Mouse (Mus musculus) ovary, postnatal 36 days (tissue): ENCODE data around the gene Mfsd4b4.
A peak's percentile ranks its signal among the peaks of the same experiment; 100 is the strongest.
"Not testable (repeated sequence)": the region's sequence is repeated elsewhere in the genome, so short reads cannot be mapped to it uniquely, and the experiment has no call there.

Experiments
- DNase-seq: peaks from one replicate; pipeline ENCODE4 v3.0.0; 2022; ENCODE audit warnings: low spot score, mixed read lengths

The Mfsd4b4 gene

DNA sequence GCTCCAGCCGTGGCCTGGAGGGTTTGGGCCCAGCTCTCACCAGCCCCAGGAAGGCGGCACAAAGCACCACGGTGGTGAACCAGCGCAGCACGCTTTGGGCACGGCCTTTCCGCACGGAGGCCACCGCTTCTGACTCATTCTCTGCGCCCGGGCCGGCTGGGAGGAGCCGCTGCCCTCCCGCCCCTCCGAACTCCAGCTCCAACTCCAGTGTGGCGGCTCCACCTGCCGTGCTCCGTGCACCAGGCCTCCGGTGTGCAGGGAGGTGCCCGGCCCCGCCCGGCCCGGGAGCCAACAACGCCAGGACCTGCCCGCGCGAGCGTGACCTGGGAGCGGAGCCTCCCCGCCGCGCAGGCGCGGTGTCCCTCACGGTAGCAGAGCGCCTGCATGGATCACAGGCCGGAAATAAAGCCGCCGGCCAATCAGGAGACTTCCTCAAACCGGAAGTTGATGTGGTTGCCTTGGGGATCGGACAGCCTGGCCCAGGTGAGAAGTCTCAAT is at the start of gene Mfsd4b4:
Gene Mfsd4b4 (minus strand): TSS at position 365 of the 498 bp plus-strand sequence.
- DNase-seq = peak; percentile 85

DNA sequence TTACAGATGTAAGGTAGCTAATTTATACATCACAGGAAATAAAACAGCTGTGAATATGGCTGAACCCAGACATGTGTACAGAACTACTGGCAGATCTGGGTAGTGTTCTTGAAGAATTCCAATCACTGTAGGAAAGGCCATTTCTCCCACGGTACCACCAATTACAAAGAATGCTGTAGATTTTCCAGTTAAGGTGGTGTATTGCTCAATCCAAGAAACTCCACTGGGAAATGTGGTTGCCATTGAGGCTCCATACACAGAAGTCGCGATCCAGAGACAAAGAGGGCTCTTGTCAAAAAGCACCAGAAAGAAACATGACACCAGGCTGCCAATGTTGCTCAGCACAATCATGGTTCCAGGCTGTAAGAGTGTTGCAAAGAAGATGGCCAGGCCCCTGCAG is 48.2 kb upstream of the Mfsd4b4 start:
- DNase-seq = not testable (repeated sequence)

DNA sequence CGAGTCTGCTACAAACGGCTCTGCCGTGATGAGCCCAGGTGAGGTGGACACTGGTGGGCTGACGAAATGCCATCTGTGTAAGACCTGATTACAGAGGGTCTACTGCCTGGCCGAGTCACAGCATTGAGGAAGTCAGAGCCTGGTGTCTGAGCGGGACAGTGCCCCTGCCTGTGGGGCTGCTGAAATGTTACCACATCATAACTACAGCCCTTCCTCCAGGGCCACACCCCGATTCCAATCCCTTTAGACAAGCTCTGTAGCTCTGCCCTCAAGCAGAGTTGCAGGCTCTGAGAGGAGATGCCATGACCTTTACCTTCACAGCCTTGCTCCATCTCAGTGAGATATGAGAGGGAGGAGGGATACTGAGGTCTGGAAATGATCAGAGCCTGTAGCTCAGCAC is 37.5 kb upstream of the Mfsd4b4 start:
- no peak for DNase-seq

DNA sequence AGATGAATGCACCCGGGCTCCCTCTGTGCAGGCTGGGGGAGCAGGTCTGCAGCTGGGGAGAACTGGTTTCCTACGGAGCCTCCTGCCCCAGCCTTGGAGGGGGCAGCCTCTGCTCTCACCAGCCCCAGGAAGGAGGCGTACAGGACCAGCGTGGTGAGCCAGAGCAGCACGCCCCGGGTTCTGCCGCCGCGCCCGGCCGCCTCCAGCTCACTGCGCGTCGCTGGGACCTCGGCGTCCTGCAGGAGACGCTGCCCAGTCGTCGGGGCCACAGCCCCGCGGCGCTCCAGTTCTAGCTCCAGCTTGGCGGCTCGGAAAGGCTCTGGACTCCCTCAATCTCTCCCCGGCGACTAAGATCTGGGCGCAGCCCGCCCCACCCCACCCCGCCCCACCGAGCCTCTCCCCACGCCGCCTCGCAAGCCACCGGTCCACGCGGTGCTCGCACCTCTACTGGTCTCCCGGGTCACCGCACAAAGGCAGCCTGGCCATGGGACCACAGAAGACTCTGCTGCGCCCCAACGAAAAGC is 27.6 kb upstream of the Mfsd4b4 start, which contains the start of gene Mfsd4b2:
Gene Mfsd4b2 (minus strand): TSS at position 308 of the 524 bp plus-strand sequence.
- peak; percentile 31 for DNase-seq

DNA sequence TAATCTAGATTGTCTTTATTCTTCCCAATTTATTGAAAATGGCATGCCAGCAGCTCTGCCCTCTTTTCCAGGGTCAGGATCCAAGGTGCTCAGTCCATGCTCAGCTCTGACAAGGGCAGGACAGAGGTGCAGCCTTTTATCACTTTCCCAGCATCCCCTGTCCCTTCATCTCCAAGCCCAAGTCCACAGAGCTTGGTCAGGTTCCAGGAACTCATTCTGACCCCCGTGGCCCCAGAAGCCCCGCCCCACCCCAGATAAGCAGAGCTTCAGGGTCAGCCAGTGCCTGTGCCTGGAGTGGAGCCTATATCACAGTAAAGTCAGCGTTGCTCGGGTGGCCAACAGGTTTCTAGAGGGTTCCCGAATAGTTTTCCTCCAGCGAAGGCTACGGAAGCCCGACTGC is 25.5 kb upstream of the Mfsd4b4 start:
- not testable (repeated sequence) for DNase-seq

DNA sequence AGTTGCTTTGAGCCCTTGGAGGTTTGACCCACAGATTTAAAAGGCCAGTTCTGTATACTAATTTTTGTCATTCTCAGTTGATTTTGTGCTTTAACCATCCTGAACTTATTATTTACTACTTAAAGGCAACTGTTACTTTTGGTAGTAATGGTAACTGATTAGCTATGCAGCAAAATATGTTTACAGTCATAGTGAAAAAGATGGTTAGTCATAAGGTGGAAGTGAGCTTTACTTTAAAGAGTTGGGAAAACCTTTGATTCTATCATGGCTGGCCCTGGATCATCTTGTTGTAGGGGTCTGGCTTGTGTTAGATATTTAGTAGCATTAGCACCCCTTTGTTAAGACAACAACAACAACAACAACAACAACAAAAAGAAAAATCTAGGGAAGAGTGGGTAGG is 13.6 kb upstream of the Mfsd4b4 start:
- no peak for DNase-seq

DNA sequence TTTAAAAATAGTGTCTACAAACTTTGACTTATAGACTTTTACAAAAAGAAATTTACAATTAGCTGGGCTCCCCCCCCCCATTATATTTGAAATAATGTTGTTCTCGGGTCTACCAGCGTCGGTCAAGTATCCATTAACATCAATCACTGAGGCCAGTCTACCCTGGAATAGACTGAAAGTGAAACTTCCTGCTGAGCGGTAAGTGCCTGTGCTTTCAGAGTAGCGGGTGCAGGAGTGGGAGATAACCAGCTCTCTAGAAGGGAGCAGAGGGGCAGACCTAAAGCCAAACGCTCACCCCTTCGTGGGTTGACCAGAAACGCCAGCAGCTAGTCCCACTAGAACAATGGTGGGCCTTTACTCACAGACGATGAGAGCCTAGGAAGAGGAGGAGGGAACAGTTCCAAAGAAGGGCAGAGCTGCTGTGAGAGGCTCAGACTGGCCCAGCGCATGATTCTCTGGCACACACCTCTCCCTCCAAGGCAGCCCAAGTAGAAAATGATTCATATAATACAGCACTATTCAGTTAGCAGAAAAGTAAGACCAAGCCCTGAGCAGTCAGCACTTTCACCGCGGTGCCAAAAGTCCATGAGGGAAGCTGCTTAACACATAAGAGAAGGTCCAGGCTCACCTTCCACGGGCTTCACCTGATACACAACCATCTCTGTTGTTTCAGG is 9.9 kb upstream of the Mfsd4b4 start:
- no peak for DNase-seq

DNA sequence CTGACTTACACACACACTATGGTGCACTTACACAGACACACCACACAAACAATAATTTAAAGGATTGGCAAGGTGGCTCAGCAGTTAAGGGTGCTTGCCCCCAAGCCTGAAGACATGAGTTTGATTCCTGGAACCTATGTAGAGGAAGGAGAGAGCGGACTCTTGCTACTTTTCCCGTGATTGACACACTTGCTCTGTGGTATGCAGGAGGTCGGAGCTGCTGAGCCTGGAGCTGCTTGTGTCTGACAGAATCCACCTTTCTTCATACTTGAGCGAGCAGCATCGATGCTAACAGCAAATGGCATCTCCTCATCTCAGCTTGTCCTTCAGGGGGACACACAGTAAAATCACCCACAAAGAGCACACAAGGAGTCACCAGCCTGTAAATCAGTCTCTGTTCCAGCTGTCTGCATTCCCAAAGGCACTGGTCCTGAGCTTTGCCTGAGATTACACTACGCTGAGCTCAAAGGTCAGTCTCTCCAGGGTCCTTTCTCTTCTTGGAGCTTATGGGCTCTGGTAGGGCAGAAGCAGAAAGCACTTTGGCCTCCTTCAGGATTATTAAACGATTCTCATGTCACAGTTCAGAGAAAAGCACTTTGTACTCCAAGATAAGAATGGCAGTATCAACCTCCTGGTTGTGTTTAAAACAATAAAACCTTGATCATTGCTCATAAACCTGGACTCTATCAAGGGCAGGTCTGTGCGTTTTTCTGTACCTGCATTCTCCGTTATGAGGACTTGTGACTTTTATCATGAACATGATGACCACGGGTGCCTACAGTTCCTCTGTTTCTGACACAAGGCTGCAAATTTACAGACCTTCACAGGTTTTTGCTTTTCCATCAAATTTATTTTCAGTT is 8.0 kb upstream of the Mfsd4b4 start:
- no peak for DNase-seq

DNA sequence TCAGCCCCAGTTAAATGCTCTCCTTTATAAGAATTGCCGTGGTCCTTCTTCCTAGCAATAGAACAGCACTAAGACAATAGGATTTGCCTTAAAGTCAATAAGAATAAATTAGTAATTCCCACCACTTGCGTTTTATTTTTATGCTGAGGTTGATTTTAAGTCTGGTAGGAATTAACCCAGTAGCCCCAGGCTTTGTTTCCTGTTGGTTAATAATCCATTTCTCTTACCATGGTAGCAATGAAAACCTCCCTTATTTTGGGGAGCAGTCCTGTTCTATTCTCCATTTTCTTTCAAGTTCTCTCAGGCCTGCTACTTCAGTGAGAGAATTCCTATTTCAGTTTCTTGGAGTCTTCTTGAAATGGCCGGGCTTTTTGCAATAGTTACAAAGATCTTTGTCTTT is 5.2 kb upstream of the Mfsd4b4 start:
- DNase-seq = no peak

DNA sequence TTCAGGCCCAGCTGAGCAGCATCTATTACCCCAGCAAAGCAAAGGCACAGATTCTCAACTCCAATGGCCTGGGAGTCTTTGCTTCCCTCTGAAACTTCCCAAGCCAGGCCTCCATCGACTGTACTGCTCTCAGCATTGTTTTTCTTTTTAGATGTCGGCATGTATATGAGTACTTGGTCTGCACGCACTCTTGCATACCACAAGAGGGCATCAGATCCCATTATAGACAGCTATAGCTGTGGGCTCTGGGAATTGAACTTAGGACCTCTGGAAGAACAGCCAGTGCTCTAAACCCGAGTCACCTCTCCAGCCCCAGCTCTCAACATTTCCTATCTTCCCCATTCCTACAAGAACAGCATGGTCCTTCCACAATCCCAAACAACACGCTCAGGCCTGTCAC is 2.5 kb downstream of the Mfsd4b4 start:
- no peak for DNase-seq

DNA sequence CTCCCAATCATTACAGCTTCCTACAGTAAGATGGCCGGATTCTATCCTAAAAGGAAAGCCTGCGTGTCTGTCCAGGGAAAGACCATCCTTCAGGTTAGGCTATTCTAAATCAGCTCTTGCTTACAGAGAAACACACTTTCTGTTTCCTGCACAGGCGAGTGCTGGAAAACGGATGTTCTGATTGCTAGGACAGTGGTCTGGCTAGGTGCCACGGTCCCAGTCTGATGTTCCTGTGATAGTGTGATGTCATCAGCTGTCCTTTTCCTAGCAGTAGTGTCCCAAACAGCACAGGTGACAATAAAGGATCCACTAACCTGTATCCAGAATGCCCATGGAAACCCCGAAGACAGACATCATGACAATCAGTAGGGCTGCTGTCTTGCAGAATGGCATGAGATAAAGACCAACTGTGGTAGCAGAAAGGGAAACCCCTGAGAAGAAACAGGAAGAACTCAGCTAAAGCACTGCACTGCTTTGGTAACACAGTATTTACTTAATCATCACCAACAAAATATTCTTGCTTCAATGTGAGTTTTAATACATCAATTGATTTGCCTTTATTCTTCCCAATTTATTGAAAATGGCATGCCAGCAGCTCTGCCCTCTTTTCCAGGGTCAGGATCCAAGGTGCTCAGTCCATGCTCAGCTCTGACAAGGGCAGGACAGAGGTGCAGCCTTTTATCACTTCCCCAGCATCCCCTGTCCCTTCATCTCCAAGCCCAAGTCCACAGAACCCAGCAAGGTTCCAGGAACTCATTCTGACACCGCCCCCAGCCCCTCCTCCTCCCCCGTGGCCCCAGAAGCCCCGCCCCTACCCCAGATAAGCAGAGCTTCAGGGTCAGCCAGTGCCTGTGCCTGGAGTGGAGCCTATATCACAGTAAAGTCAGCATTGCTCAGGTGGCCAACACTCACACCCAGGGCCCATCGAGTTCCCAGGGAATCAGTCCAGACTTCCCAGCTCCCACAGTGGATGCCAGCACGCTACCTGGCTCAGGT is 5.0 kb downstream of the Mfsd4b4 start:
- DNase-seq = no peak

DNA sequence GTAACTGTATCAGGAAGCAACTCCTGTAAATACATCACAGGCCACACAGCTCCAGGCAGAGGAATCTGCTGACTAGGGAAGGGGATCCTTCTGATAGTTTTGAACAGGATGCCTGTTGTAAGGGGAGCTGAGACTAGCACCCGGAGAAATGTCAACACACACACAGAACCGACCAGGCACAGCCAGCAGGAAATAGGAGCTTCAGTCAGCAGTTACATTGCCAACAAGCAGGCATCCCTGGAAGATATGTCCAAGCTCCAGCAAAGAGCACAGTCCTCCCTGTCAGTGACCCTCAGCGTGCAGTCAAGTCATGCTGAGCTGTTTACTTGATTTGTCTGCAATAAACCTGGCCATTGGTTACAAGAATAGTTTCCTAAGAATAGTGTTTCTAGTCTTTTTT is 10.4 kb downstream of the Mfsd4b4 start:
- DNase-seq = no peak

DNA sequence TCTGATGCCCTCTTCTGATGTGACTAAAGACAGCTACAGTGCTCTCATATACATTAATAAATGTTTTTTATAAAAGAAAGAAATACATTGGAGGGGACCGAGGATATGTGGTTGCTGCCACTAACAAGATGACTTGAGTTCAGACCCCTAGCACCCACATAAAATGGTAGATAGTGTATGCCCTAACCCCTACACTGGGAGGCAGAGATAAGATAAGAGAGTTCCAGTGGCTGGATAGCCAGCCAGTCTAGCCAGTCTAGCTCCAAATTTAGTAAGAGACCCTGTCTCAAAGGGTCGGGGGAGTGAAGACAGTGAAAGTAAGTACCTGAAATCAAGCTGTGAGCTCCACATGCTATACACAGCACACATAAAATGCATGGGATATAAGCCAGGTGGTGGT is 33.5 kb downstream of the Mfsd4b4 start:
- no peak for DNase-seq

DNA sequence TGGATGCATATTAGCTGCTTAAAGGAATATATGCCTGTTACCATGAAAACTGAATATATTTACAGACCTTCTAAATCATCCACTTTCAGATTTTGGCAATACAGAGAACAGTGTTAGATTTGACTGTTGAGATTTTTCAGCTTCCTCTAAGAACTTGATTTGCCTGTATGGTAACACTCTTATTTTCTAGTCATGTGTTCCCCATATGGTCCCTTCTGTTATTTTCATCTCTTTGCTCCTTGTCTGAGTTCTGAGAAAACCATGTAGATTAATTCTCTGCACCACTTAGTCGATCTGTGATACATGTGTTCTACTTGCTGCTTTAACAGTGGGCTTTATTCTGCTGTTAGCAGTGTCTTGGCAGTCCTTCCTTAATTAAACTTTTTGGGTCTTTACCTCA is 56.4 kb downstream of the Mfsd4b4 start:
- DNase-seq = no peak
